Mouse (Mus musculus) retina, adult 2 months (tissue): ENCODE results near the gene Ttc28.
"Not testable (repeated sequence)": the region's sequence is repeated elsewhere in the genome, so short reads cannot be mapped to it uniquely, and the experiment has no call there.

ENCODE experiments used
- DNase-seq: peaks from one replicate; pipeline ENCODE4 v3.0.0-alpha.2; 2012; ENCODE audit warnings: low read depth, low spot score

Ttc28 gene

DNA sequence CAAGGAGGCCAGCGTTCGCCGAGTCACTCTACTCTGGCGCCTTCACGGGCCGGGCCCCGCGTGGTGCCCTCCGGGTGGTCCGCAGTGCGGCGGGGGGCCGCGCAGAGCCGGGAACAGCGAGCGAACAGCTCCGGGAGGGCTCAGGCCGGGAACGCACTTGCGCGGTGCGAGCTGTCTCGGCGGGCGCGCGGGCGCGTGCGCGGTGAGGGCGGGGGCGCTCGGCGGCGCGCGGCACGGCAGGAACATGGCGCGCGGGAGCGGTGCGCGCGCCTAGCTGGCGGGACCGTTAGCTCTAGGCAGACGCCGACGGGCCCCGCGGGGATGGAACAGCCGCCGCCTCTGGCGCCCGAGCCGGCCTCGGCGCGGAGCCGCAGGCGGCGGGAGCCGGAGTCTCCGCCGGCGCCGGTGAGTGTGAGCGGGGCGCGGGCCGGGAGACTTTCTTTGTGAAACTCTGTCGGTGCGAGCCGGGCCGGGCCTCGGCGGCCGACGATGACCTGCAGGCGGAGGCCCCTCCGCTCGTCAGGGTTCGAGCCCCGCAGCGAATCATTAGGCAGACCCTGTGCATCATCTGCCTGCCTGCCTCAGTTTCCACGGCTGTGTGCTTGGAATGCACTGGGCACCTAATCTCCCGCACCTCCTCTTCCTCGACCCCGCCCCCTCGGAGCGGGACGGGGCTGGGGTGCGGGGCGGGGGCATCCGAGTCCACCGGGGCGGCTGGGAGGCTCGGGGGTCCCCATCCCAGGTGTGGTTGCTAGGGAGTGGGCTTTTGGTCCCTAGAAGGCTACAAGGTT is at the start of gene Ttc28:
TSS of gene Ttc28 (plus strand) at position 220 of the 791 bp plus-strand sequence.
- DNase-seq = peak; percentile 67

DNA sequence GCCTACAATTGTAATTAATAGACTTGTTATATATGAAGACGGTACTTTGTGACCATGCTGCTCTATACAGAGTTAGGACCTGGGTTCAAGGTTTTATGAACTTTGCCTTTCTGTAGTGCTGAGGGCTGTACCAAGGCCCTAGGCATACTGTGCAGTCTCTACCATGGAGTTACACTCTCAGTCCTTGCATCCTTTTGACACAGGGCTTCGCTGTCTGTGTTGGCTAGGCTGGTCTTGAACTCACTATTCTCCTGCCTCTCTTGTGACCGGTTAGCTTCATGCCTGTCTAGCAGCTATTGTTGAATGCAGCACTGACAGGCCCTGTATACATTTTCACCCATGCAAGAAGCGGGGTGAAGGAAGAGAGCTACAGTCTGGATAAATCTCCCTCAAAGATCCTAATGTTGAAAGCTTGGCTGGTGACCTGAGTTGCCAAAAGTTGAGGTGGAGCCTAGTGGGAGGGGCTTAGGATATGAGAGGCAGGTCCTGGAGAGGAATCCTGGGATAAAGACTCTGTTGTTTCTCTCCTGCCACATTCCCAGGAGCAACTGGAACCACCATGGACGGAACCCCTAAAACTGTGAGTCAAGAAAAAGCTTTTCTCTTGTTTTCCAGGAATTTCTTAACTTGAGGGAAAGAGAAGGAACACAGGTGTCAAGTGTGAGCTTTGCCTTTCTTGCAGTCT is 48.4 kb upstream of the Ttc28 start:
- no peak for DNase-seq

DNA sequence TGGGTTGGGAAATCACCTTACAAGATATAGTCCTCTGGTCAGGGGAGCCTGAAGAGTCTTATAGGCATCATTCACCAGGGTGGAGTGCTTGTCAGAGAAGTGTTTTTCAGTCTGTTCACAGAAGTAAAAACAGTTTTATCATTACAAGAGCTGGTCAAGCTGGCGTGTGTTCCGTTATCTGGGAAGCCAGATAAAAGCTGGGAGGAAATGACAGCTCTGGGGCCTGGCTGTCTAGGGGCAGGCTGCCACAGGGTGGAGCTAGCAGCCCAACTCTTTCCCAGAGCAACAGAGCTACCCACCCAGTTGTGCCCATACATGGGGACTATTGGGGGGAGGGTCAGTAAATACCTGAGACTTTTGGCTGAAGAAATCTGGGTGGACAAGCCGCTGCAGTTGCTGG is 43.6 kb upstream of the Ttc28 start:
- DNase-seq = no peak

DNA sequence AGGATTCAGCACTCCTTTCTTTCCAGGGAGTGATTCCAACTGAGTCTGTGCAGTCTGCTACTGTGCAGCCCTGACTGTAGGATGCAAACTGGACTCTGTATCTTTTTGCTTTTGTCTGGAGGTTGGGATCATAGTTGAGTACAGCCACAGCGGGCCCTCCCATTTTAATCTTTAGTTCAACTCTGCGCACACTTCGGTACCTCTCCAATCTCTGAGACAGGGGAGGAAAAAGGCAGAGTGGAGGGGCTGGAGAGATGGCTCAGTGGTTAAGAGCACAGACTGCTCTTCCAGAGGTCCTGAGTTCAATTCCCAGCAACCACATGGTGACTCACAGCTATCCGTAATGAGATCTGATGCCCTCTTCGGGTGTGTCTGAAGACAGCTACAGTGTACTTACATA is 41.6 kb upstream of the Ttc28 start:
- DNase-seq = not testable (repeated sequence)

DNA sequence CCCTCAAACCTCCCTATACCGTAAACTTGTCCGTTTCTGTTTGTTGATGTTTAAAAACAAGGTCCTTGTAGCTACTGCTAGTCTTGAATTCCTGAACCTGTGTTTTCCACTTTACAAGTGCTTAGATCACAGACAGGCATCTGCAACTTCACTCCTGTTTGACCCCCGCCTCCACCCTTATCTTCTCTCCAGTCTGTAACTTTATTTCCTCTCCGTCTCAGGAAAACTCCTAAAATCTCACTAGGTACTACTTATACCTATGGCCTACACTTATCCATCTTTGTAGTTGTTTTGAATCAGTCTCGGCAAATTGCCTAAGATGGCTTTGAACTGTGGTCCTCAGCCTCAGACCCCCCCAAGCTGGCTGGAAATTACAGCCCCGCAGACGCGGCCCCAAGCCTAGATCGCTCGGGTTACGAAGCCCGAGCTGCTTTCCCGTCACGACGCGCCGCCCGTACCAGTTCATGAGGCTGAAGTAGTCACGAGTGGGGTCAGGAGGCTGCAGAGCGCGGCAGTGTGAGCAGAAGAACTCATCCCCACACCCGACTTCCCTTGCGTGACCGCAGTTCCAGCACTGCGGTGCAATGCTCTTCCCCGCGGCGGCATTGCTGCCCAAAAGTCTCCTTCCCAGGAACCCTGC is 40.4 kb upstream of the Ttc28 start:
- no peak for DNase-seq

DNA sequence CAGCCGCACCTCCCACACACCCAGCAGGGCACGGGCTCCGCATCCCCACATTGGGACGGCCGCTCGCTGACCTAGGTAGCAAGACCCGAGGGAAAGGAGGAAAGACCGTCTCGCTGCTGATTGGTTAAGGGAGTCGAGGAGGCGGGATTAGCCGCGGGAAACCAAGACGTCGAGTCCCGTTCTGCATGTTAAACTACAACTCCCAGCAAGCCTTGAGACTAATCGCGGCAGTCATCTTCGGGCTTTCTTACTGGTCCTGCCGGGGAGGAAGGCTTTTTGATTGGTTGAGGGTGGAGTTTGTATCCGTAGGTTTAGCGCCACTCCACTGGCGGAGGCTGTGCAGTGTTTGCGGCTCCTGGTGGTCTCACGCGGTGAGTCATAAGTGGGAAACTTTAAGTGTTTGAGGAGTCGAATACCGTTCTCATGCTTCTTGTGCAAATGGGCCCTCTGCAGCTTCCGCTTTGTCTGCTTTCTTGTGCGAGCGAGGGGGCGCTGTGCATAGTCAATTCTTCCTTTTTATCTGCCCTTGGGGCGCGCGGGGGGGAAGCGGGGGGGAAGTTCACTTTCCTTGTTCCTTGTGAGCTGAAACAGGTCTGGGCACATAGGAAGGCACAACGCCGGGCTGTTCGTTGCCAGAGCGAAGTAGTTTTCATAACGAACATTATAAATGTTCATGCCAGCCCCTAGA is 39.8 kb upstream of the Ttc28 start, which contains the start of the genes Hscb and Chek2:
TSS of gene Hscb (minus strand) at position 100 of the 688 bp plus-strand sequence.
TSS of gene Chek2 (plus strand) at position 302 of the 688 bp plus-strand sequence.
- peak; percentile 95 for DNase-seq

DNA sequence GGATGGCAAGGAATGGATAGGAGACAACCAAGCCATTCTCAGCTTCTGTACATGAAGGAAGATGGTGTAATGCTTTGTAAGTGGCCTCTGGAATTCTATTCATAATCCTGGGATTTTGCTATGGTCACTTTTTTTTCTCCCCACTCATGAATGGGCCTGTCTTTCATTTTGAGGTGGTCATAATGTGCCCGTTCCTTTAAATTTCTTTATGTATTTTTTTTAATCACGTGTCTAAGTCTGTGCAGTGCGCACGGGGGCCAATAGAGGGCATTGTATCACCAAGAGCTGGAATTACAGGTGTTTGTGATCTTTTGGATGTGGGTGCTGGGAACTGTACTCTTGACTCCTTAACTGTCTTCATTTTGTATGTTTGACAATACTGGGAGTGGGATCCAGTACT is 39.1 kb upstream of the Ttc28 start:
- no peak for DNase-seq

DNA sequence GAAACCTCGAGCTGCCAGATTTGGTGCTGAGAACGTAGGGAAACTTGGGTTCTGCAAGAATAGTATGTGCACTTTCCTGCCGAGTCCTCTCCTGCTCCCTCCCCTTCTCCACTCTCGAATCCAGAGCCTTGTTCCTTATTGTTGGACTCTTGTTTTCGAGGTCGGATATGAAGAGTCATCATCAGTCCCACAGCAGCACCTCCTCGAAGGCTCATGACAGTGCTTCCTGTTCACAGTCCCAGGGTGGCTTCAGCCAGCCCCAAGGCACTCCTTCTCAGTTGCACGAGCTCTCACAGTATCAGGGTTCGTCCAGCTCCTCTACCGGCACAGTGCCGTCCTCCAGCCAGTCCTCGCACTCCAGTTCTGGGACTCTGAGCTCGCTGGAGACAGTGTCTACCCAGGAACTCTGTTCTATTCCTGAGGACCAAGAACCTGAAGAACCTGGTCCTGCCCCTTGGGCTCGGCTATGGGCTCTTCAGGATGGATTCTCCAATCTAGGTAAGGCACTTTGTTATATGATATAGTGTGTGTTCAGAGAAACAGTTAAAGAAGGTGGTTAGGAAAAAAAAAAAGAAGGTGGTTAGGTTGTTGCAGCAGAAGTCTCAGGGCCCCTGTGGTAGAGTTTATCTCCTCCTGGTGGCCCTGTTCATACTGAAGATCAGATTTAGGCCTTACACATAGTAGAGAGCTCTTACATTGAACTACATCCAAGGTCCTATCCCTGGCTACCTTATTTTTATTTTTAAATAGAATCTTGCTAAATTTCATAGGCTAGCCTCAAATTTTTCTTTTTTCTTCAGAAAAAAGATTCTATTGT is 38.3 kb upstream of the Ttc28 start:
- no peak for DNase-seq

DNA sequence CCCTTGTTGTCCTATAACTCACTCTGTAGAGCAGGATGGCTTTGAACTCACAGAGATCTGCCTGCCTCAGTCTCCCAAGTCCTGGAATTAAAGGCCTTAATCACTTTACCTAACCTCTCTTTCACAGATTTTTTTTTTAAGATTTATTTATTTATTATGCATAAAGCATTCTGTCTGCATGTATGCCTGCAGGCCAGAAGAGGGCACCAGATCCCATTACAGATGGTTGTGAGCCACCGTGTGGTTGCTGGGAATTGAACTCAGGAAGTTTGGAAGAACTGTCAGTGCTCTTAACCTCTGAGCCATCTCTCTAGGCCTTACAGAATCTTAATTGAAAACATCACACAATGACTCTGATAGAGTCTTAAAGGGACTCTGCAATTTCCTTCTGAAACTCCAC is 26.6 kb upstream of the Ttc28 start:
- no peak for DNase-seq

DNA sequence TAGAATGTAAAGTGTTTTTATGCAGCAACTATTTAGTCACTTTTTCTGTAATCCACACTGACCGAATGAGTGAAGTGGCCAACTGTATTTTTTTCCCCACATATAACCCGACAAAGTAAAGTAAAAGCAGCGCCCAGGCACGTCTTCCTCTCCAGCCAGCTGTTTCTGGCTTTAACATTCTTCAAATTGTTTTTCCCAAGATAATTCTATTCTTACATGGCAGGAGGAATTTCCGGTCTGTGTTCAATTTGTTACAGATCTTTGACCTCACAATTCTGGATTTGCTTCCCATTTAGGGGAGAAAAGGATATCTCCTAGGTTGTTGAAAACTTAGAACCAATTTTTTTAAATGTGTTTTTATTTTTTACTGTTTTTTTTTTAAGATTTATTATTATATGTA is 22.5 kb upstream of the Ttc28 start:
- DNase-seq = no peak

DNA sequence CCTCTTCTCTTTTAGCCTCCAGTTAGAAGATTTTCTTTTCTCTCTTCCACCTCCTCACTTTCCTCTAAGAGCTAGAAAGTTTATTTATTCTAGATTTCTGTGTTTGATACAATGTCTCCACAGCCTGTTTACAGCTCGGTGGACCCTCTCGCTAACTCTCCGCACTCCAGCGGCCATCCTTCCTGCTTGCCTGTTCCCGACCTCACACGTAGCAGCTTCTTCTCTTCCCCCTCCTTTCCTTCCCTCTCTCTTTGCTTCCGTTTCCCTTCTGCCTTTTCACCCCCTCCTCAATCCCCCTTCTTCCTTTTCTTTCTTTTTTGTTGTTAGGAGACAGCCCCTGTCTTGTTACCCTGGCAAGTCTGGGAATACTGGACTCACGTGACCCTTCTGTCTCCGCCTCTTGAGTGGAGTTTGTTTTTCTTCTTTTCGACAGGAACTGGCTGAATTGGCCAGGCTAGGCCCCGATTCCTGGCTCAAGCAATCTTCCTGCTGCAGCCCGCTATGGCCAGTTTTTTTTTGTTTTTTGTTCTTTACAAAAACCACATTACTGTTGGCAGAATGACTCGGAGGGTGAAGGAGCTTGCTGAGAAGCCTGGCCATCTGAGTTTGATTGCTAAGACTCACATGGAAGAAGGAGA is 20.5 kb upstream of the Ttc28 start:
- DNase-seq = no peak

DNA sequence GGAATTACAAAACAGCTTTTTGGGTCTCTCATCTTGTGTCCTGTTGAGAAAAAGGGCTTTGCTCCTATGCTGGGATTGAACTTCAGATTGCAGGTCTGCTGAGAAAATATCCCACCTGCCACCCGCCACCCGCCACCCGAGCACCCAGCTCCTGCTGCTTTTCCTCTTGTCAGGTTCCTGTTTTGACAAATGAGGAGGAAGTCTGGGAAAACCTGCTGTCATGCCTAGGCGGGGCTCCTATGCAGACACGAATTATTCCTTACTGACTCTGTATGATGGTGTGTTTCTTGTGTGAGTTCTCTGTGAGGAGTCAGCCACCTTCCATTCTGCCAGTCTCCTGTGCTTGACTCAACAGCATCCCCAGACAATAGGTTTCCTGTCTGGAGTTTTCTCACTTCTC is 19.2 kb upstream of the Ttc28 start:
- DNase-seq = no peak

DNA sequence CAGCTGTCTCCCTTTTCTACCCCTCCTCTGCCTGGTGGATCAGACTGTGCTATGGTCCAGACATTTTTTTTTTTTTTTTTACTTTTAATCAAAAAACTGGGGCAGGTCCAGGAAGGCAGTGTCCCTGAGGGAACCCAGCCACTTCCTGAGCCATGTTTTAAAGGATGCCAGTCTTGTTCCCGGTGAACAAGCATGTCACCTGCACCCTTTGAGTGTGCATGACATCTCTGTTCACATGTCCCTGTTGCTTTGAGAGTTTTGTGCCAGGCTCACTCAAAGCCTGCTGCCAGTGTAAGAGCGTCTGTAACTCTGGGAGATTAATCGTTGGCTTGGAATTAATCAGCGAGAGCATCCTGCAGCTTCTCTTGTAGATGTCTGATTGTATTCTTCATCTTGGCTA is 11.1 kb upstream of the Ttc28 start:
- no peak for DNase-seq

DNA sequence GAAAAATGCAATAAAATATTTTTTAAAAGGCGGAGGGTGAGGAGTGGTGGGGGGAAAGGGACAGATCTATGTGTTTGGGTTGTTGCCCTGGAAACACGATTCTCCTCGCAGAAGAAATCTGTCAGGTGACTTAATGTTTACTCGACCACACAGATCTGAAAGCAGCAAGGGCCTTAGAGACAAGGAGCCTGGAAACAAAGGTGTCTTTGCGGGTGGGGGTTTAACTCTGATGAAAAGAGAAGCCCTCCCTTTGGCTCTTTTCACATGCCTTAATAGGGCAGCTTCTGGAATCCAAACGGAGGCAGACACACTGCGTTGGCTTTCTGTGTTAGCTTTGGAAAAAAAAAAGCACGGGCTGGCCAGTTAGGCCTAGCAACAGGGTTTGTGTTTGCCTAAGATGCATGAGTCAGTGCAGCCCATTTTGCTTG is 10.3 kb upstream of the Ttc28 start:
- no peak for DNase-seq

DNA sequence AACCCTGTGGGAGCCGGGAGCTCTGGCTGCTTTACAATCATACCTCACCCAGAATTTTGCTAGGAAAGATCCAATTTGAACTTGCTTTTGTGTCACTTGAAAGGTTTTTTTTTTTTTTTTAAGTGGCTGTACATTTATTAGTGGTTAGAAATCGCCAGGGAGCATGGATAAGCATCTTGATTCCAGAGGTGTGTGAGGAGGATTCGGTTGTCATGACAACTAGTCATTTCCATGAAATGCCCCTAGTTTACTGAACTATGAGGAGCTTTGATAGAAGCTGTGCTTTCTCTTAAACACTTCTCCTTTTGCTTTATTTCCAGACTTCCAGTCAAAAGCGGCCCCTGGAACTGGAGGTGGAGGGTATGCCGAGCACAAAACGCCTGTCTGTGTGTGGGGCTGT is 6.4 kb upstream of the Ttc28 start:
- no peak for DNase-seq

DNA sequence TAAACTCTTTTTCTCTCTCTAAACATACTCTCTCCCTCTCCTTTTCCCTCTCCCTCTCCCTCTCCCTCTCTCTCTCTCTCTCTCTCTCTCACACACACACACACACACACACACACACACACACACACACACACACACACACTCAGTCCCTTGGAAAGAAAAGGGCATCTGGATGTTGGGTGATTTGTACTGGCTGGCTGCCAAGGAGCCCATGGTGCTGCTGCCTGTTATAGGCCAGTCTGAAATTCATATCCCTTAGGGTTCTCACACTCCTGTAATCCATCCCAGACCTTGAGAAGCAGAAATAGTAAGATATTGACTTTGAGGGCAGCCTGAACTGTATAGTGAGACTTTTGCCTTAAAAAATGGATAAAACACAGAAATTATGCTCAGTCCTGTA is 4.9 kb upstream of the Ttc28 start:
- no peak for DNase-seq

DNA sequence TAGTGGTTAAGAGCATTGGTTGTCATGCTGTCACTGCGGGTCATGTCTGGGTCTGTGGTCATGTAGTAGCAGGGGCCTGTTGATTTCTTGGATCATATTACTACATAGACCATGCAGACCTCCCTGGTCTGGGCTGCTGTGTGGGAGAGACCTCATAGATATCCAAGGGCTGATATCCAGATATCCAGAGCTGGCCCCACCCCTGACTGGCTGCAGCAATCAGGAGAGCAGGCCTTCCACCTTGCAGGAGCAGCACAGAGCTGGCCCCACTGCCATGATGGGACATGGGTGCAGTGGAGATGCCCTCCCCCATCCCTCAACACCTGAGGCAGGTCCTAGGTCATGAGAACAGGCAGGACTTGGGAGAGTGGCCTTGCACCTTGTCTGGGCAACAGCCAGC is 4.3 kb upstream of the Ttc28 start:
- DNase-seq = no peak

DNA sequence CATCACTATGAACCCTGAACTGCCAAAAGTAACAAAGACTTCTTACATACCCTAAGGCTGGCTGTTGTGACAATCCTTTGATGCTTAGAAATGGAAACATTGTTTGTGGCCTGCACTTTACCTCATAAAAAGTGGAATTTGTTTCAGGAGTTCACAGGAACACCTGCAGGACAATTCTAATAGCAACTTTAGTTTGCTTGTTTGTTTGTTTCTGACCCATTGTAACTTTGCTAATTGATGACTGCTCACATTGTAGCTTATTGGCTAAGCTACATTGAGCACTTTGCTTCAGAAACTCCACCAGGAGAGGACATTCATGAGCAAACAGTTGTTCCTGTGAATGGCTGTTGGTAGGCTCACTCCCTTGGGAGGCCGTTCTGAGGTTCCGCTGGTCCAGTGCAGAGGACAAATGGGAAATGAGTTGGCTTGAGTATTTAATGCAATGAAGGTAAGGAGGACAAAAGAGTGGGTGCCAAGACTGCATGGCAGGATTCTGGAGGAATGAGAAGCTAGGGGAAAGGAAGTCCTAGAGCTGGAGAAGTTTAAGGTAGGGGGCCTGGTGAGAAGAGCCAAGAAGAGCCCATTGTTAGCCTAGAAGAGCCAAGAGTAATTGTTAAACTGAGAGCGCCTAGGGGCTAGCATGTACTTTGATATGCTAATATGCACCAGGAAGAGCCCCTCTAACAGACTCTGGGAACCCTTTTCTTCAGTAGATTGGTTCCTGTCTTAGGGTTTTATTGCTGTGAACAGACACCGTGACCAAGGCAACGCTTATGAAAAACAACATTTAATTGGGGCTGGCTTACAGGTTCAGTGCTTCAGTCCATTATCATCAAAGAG is 1.7 kb upstream of the Ttc28 start:
- no peak for DNase-seq

DNA sequence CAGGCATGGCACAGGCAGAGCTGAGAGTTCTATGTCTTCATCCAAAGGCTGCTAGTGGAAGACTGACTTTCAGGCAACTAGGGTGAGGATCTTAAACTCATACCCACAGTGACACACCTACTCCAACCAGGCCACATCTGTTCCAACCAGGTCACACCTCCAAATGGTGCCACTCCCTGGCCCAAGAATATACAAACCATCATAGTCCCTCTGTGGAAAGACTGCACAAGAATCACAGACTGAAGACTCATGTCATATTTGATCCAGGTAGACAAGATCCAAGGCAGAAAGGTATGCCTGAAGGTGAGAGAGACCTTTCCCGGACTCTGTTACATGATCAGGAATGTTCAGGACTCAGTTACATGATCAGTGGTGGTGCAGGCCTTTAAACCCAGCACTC is 1.1 kb upstream of the Ttc28 start:
- not testable (repeated sequence) for DNase-seq

DNA sequence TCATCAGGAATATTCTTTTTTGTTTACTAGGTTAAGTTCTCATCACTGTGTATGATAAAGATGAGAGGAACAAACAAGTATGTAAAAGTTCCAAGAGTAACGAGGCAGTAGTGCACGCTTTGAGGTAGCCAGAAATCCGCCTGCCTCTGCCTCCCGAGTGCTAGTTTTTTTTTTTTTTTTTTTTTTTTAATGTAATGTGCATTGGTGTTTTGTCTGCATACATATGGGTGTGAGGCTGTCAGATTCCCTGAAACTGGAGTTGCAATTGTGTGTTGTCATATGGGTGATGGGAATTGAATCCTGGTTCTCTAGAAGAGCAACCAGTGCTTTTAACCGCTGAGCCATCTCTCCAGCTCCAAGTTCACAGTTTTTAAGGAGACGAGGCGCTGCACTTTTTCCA is 561 bp upstream of the Ttc28 start:
- no peak for DNase-seq
